Mouse (Mus musculus) spleen, postnatal 10 days (tissue): Measurements from ENCODE around the gene Olfr625-ps1.
"Not testable (repeated sequence)": the region's sequence is repeated elsewhere in the genome, so short reads cannot be mapped to it uniquely, and the experiment has no call there.

Source experiments
- DNase-seq, 2 experiments: peaks; one replicate each; pipeline ENCODE4 v3.0.0; 2021 to 2022; ENCODE audit warnings: low spot score in 2 of 2

Olfr625-ps1 gene

GRCm38 (mm10) chr7:103682420-103682819 is at the start of gene Olfr625-ps1:
Olfr625-ps1 (plus strand) TSS chr7:103682720.
- no peak for DNase-seq

GRCm38 (mm10) chr7:103636795-103637194 is 45.7 kb upstream of the Olfr625-ps1 start:
- no peak for DNase-seq

GRCm38 (mm10) chr7:103642602-103643001 is 39.9 kb upstream of the Olfr625-ps1 start, which contains the start of gene Olfr622:
Olfr622 (minus strand) TSS chr7:103642702.
- DNase-seq, result no peak

- DNase-seq, result no peak
These were observed 38.5 kb upstream of the Olfr625-ps1 start for GRCm38 (mm10) chr7:103644070-103644469.

GRCm38 (mm10) chr7:103663598-103663997 is 18.9 kb upstream of the Olfr625-ps1 start, which contains the start of gene Olfr623:
Olfr623 (minus strand) TSS chr7:103663698.
- no peak for DNase-seq

- DNase-seq, result no peak
These were observed 11.4 kb upstream of the Olfr625-ps1 start, which contains the start of gene Olfr624 for GRCm38 (mm10) chr7:103671091-103671490. Olfr624 (minus strand) TSS chr7:103671191.

GRCm38 (mm10) chr7:103699469-103699868 is 16.9 kb downstream of the Olfr625-ps1 start:
- no peak for DNase-seq

DNA sequence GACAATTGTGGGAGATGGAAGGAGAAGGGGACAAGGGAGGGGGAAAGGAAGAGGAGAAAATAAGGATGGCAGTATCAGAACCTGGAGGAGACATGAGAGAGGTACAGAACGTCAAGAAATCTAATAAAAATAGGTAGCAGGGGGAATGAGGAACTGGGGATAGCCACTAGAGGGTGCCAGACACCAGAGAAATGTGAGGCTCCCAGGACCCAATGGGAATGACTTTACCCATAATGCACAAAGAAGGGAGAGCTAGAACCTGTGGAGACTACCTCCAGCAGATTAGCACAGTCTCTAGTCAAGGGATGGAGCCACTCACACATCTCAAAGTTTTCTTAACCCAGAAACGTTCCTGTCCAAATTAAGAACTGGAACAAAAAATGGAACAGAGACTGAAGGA is 29.5 kb downstream of the Olfr625-ps1 start:
- peak in 1 of 2 experiments; percentile 41 for DNase-seq

- no peak for DNase-seq
These were observed 31.9 kb downstream of the Olfr625-ps1 start, which contains the start of gene Olfr243 for GRCm38 (mm10) chr7:103714371-103714770. Olfr243 (plus strand) TSS chr7:103714671.

DNA sequence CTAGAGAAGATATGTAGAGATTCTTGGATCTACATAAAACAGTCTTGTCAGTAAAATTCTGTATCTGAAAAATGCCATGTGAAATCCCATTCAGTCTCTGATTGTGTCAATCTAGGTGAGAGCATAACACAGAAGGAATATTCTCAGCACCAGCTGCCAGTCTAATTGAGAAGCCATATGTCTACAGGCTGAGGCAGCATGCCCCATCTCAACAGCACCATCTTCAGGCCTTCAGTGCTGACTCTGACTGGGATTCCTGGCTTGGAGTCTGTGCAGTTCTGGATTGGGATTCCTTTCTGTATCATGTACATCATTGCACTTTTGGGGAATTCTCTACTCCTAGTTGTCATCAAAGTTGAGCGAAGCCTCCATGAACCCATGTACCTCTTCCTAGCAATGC is 33.9 kb downstream of the Olfr625-ps1 start:
- not testable (repeated sequence) for DNase-seq

- no peak for DNase-seq
These were observed 47.6 kb downstream of the Olfr625-ps1 start, which contains the start of gene Olfr628 for GRCm38 (mm10) chr7:103730074-103730473. Olfr628 (plus strand) TSS chr7:103730374.
